Mouse (Mus musculus) left cerebral cortex, adult 9 months (tissue): ENCODE data around the gene Ern1.
A peak's percentile ranks its signal among the peaks of the same experiment; 100 is the strongest.
"Not testable (repeated sequence)": the region's sequence is repeated elsewhere in the genome, so short reads cannot be mapped to it uniquely, and the experiment has no call there.

Source experiments
- DNase-seq, 2 experiments: peaks; one replicate each; pipeline ENCODE4 v3.0.0; 2022; ENCODE audit warnings: low spot score in 2 of 2

The Ern1 gene

DNA sequence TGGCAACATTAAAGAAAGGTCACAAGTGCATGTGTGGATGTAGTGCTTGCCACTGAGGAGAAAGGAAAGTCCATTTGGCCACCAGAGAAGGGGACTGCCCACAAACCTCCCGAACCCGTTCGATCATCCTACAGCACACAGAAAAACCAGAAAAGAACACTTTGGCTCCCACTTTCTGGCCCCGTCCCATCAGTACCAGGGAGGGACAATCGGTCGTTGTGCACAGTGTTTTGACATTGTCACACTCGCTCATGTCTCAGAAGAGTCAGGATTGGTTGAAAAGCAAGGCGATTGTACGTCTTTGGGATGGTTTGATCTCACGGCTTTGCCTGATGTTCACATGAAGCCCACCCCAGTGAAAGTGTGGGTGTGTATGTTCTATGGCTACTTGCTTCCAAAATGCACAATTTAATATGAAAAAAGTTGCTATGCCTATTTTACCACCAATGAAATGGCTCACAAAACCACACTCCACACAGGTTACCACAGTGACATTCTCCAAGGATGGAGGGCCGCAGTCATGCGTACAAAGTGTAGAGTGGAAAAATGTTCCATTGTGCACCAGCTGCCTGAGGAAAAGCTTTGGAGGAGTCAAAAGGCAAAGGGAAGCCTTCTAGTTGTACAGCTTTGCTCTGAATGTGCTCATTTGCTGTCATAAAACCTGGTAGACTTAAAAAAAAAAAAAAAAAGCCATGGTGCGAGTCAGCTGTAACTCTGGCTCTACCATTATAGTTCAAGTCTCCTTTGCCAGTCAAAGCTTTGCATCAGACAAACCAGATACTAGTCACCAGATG is 15.2 kb upstream of the Ern1 start:
- DNase-seq, result no peak

DNA sequence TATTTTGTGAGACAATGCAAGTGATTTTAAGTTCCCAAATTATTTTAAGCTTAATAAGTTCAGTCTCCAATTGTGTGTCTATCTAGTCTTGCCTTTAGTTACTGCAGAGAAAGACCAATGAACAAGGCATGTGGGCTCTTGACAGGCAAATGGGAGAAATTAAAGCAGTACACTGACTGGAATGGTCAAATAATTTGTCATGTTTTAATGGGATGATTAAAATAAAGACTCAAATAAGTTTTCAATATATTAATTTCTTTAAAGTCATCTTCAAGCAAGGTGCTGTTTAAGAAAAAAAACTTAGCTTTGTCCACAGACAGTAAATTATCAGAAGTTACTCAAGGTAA is 14.5 kb upstream of the Ern1 start:
- no peak for DNase-seq

GRCm38 (mm10) chr11:106501308-106502158 is 13.9 kb upstream of the Ern1 start:
- peak; percentile 50 for DNase-seq

- peak; percentile 93 to 98 for DNase-seq
These were observed 13.0 kb upstream of the Ern1 start for GRCm38 (mm10) chr11:106500393-106501307.

DNA sequence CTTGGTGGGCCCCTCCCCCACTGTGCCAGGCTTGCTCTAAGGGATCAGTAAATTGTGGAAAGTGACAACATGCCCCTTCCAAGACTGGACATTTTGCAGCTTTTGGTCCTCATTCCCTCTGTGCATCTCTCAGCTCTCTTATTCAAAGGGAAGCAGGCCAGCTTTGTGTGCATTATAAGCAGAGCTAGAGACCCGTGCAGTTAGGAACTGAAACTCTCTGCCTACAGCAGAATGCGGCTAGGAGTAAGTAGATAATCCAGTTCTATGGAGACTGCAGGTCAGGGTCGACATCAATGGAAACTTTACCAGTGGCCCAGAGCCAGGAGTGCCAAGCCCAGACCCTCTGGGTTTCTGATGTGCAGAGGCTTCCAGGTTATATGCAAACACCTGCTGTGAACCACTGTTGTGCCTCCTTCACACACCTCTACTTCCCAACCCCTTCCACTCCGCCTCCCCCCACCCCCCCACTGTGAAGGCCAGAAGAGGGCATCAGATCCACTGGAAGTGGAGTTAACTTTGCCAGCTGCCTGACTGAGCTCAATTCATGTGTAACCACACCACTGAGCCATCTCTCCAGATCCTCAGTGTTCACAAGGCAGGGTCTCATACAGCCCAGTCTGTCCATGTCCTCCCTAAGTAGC is 11.2 kb upstream of the Ern1 start:
- DNase-seq, result no peak

DNA sequence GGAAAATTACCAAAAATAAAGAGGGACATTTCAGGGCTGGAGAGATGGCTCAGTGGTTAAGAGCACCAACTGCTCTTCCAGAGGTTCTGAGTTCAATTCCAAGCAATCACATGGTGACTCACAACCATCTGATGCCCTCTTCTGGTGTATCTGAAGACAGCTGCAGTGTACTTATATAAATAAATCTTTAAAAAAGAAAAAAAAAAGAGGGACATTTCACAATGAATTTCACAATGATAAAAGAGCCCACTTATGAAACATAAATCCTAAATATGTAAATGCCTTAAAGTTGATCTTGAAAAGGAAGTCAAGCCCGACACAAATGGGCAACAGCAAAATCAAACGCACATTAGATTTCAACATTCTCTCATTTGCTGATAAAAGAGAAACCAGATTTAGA is 10.3 kb upstream of the Ern1 start:
- DNase-seq, result no peak

DNA sequence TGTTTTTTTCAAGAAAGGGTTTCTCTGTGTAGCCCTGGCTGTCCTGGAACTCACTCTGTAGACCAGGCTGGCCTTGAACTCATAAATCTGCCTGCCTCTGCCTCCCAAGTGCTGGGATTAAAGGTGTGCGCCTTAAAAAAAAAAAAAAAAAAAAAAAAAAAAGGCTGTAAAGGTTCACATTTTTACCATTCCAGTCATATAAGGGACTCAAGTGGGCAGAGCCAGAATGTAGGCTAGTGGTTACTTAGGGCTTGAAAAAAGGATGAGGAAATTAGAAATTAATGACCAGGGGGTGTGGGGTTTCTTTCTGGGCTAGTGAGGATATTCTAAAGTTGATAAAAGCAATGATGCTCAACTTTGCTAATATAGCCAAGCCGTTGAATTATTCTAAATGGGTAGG is 9.4 kb upstream of the Ern1 start:
- DNase-seq, result not testable (repeated sequence)

- no peak for DNase-seq
These were observed 5.5 kb upstream of the Ern1 start for GRCm38 (mm10) chr11:106492984-106493669.

DNA sequence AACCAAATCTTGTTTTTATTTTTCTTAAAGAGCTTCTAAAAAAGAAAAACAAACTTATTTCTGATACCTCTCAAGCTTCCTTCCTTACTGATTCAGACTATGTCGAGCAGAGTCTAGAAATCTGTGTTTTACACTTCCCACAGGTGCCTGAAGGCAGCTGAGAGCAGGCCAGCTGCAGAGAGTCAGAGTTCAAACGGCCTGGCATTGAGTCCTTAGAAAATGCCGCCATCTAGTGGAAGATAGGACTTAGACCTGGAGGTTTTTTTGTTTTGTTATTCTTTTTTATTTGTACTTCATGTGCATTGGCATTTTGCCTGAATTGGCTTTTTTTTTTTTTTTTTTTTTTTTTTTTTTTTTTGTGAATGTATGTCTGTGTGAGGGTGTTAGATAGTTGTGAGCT is 3.7 kb upstream of the Ern1 start:
- peak in 1 of 2 experiments; percentile 56 for DNase-seq

DNA sequence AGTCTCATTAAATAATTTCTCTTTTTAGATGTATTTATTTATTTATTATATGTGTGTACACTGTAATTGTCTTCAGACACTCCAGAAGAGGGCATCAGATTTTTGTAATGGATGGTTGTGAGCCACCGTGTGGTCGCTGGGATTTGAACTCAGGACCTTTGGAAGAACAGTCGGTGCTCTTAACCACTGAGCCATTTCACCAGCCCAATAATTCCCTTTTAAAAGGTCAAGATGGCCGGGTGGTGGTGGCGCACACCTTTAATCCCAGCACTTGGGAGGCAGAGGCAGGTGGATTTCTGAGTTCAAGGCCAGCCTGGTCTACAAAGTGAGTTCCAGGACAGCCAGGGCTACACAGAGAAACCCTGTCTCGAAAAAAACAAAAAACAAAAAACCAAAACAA is 2.9 kb upstream of the Ern1 start:
- not testable (repeated sequence) for DNase-seq

DNA sequence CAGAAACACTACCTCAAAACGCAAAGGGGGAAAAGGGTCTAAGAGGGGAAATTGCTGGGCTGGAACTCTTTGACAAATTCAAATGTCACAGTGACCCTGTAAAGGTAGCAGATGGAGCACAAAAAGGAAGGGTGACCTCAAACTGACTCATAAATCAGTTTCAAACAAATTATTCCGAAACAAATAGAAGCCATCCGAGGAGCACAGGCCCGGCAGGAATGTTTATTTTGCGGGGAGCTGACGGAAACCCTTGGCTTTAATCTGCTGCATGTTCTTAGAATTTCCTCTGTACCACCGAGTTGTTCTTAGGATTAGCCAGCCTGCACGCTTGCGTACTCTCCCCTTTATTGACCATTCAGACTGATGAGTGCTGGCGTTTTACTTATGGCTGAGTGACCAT is 2.4 kb upstream of the Ern1 start:
- DNase-seq, result no peak

- no peak for DNase-seq
These were observed 1.5 kb upstream of the Ern1 start for GRCm38 (mm10) chr11:106489036-106489693.

GRCm38 (mm10) chr11:106488126-106488561 is 492 bp upstream of the Ern1 start:
- DNase-seq, result no peak

- DNase-seq, result no peak
These were observed 553 bp downstream of the Ern1 start for GRCm38 (mm10) chr11:106486866-106487732.

GRCm38 (mm10) chr11:106486042-106486865 is 1.4 kb downstream of the Ern1 start:
- no peak for DNase-seq

GRCm38 (mm10) chr11:106485611-106486010 is 2.0 kb downstream of the Ern1 start:
- DNase-seq, result no peak

- DNase-seq, result no peak
These were observed 2.8 kb downstream of the Ern1 start for GRCm38 (mm10) chr11:106484875-106485274.

DNA sequence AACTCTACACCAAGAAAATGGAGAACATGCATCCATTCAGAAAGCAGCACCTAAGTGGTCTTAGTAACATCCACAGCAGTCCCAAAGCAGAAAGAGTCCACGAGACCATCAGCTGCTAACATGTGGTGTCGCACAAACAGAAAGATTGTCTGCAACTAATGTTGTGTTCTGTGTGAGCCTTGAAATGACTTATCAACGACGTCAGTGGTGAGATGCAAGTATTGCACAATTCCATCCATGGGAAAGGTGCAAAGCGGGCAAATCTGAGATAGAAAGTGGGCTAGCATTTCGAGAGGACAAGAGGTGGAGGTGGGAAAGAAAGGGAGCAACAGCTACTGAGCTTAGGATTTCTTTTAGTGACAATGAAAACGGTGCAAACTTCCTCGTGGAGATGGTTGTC is 4.8 kb downstream of the Ern1 start:
- DNase-seq, result no peak
